Mouse (Mus musculus): ENCODE data around the gene Dop1b. TPM values are rescaled to one million over a fixed set of nuclear protein-coding genes. Genes with fewer than 3 reads are reported as not detected.

Gene Dop1b
- polyA plus RNA-seq, 1 experiment from 2014 or later, result 17.8 TPM

DNA sequence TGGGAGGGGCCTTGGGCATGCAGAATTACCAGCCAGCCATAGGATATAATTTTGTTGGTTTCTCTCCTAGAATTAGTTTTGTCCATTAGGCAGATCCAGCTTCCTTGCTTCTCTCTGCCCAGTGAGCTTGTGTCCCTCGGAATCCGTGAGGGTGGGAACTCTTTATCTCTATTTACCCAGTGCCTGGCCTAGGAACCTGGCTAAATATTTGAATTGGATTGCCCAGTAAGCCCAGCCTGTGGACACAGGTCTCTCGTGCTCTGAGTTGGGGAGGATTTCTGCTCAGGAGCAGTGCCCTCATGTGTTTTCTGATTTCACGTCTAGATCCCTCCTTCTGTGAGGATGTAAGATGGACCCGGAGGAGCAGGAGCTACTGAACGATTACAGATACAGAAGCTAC, 4.1 kb downstream of the Dop1b start:
- H3K27me3 ChIP-seq (replicated peaks), result no peaks in the 10 kb centered on the region
- no peak overlapping the region for H3K4me3 ChIP-seq (replicated peaks)
- peak overlapping the region; percentile 21 for H3K4me2 ChIP-seq
- H3K36me3 ChIP-seq, result no peaks in the 10 kb centered on the region
- 72% methylated on average over 6 of the region's 6 CpGs for WGBS
- peak overlapping the region; percentile 2; the same call in 1 of the 2 replicates for H3K27ac ChIP-seq
- H3K9ac ChIP-seq, result no peak overlapping the region
- H3K4me1 ChIP-seq, result peaks cover 15% of the 10 kb centered on the region; the same call in 1 of the 2 replicates
- H3K9me3 ChIP-seq, result no peaks in the 10 kb centered on the region
- ATAC-seq (ENCODE audit: insufficient read depth, low FRiP score, low read depth), result no peak

DNA sequence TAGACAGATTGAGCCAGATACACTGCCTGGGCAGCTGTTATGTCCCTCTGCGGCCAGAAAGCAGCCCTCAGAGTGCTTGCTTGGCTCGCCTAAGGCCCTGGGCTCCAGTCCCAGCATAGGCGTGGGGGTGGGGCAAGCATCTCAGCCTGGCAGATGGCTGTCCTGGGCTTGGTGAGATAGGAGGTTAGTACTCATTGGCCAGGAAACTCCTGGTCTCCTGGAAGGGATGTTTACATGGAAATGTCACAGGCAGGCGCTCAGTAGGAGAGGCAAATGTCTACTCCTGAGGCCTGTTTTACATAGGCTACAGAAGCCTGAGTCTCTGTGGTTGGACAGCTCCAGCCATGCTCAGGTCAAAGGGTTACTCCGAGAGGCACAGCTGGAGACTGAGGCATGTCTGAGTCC, 5.6 kb downstream of the Dop1b start:
- no peak overlapping the region for H3K9ac ChIP-seq
- no peaks in the 10 kb centered on the region for H3K36me3 ChIP-seq
- H3K27ac ChIP-seq, result 0 out of 2 replicates have a peak overlapping the region, but pooled peaks have one; percentile 11
- peaks cover 15% of the 10 kb centered on the region; the same call in 1 of the 2 replicates for H3K4me1 ChIP-seq
- 19% methylated on average over 5 of the region's 5 CpGs for WGBS
- peak; percentile 70 for ATAC-seq (ENCODE audit: insufficient read depth, low FRiP score, low read depth)
- no peak overlapping the region for H3K4me3 ChIP-seq (replicated peaks)
- no peak overlapping the region for H3K4me2 ChIP-seq
- no peaks in the 10 kb centered on the region for H3K9me3 ChIP-seq
- no peaks in the 10 kb centered on the region for H3K27me3 ChIP-seq (replicated peaks)

GRCm38 (mm10) chr16:93721771-93722170, 10.1 kb downstream of the Dop1b start:
- no peaks in the 10 kb centered on the region for H3K36me3 ChIP-seq
- WGBS, result 74% methylated on average over 5 of the region's 5 CpGs
- no peaks in the 10 kb centered on the region for H3K27me3 ChIP-seq (replicated peaks)
- no peak for ATAC-seq (ENCODE audit: insufficient read depth, low FRiP score, low read depth)
- no peaks in the 10 kb centered on the region for H3K9me3 ChIP-seq
- peaks cover 8% of the 10 kb centered on the region; the same call in 1 of the 2 replicates for H3K4me1 ChIP-seq
- H3K4me3 ChIP-seq (replicated peaks), result no peak overlapping the region
- no peak overlapping the region for H3K27ac ChIP-seq
- no peak overlapping the region for H3K9ac ChIP-seq
- H3K4me2 ChIP-seq, result no peak overlapping the region

DNA sequence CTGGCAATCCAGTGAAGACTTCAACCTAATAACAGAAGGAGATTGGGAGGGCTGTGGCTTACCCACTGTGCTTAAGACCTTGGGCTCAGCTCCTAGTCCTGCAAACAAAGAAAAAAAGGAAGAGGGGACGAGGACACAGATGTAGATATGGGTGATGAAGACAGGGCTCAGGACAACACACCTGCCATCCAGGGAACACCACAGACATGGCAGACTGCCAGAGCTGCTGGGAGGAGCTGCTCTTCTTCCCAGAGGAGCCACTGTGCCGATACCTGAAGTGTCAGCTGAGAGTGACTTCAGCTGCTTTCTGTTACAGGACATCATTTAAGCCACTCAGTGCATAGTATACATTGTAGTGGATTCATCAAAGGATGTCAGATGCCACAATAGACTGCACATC, 10.8 kb downstream of the Dop1b start:
- no peak overlapping the region for H3K27ac ChIP-seq
- no peaks in the 10 kb centered on the region for H3K27me3 ChIP-seq (replicated peaks)
- no peak overlapping the region for H3K9ac ChIP-seq
- H3K4me3 ChIP-seq (replicated peaks), result no peak overlapping the region
- H3K4me1 ChIP-seq, result peaks cover under 1% of the 10 kb centered on the region; the same call in 1 of the 2 replicates
- H3K9me3 ChIP-seq, result no peaks in the 10 kb centered on the region
- no peak overlapping the region for H3K4me2 ChIP-seq
- no peak for ATAC-seq (ENCODE audit: insufficient read depth, low FRiP score, low read depth)
- WGBS, result 56% methylated on average over 2 of the region's 2 CpGs
- no peaks in the 10 kb centered on the region for H3K36me3 ChIP-seq

DNA sequence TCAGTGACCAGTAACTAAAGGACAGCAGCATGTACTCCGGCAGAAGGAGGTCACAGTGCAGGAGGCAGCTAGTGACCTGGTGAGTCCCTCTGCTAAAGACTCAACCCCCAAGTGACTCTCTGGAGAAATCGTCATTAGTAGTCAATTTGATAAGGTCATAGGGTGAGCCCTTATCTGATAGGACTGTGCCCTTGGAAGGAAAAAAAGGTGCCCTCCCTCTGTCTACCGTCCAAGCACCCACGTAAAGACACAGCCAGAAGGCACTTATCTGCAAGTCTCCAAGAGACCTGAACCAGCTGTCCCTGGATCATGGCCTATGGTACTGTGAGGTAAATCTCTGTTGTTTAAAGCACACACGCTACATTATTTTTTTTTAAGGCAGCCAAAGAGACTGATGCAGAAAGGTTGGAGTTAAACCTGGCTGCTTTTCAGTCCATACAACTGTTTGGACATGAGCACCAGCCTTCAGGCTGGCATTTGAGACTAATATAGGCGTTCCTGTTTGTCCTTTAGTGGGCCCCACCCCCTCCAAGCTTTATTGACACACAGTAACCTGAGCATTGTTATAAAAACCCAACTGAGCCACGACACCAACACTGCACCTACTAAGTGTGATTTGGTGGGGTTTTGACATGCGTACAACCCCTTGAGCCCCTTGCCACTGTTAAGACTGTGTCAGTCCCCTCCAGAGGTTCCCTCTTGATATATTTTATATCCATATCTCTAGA, 13.9 kb downstream of the Dop1b start:
- H3K4me1 ChIP-seq, result no peaks in the 10 kb centered on the region
- no peak overlapping the region for H3K9ac ChIP-seq
- no peaks in the 10 kb centered on the region for H3K36me3 ChIP-seq
- H3K4me2 ChIP-seq, result no peak overlapping the region
- no peak overlapping the region for H3K27ac ChIP-seq
- H3K9me3 ChIP-seq, result no peaks in the 10 kb centered on the region
- H3K4me3 ChIP-seq (replicated peaks), result no peak overlapping the region
- 0 out of 2 replicates have a peak, but pooled peaks have one; percentile 38 for ATAC-seq (ENCODE audit: insufficient read depth, low FRiP score, low read depth)
- no peaks in the 10 kb centered on the region for H3K27me3 ChIP-seq (replicated peaks)
- 54% methylated on average over 8 of the region's 8 CpGs for WGBS

- Histone ChIP-seq H3K27me3 (replicated peaks) (no peaks in the 10 kb centered on the region), H3K4me2 (no peak overlapping the region), H3K9me3 (no peaks in the 10 kb centered on the region), H3K27ac (no peak overlapping the region), H3K36me3 (no peaks in the 10 kb centered on the region), H3K9ac (no peak overlapping the region), H3K4me1 (no peaks in the 10 kb centered on the region), H3K4me3 (replicated peaks) (no peak overlapping the region)
- WGBS, result 77% methylated on average over 4 of the region's 4 CpGs
- no peak for ATAC-seq (ENCODE audit: insufficient read depth, low FRiP score, low read depth)
Observed at GRCm38 (mm10) chr16:93726186-93726585, 14.5 kb downstream of the Dop1b start.

DNA sequence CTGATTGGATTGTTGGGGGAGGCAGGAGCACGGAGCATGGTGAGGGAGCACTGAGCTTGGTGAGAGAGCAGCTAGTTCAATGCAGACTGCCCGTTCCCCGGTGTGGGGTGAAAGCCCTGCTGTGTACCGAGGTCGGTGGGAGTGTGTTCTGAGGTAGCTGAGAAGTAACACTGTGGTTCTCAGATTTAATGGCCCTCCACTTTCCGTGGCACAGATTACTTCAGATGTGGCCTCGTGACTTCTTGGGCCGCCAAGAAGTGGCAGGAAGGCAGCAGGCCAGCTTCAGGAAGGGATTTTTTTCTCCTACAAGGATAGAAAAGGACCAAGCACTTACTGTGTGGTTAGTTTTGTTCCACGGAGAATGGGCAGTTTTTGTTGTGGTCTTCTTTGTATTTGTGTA, 17.0 kb downstream of the Dop1b start:
- Histone ChIP-seq H3K9me3 (no peaks in the 10 kb centered on the region), H3K27me3 (replicated peaks) (no peaks in the 10 kb centered on the region), H3K4me2 (no peak overlapping the region), H3K9ac (no peak overlapping the region), H3K4me3 (replicated peaks) (no peak overlapping the region), H3K27ac (no peak overlapping the region), H3K4me1 (no peaks in the 10 kb centered on the region), H3K36me3 (no peaks in the 10 kb centered on the region)
- WGBS, result 78% methylated on average over 9 of the region's 9 CpGs
- ATAC-seq (ENCODE audit: insufficient read depth, low FRiP score, low read depth), result no peak

- WGBS, result 82% methylated on average over 23 of the region's 23 CpGs
- H3K36me3 ChIP-seq, result no peaks in the 10 kb centered on the region
- H3K4me3 ChIP-seq (replicated peaks), result no peak overlapping the region
- H3K27ac ChIP-seq, result no peak overlapping the region
- H3K9ac ChIP-seq, result no peak overlapping the region
- no peak overlapping the region for H3K4me2 ChIP-seq
- H3K27me3 ChIP-seq (replicated peaks), result no peaks in the 10 kb centered on the region
- no peak for ATAC-seq (ENCODE audit: insufficient read depth, low FRiP score, low read depth)
- H3K4me1 ChIP-seq, result no peaks in the 10 kb centered on the region
- H3K9me3 ChIP-seq, result no peaks in the 10 kb centered on the region
Observed at GRCm38 (mm10) chr16:93729801-93730721, 18.4 kb downstream of the Dop1b start.

DNA sequence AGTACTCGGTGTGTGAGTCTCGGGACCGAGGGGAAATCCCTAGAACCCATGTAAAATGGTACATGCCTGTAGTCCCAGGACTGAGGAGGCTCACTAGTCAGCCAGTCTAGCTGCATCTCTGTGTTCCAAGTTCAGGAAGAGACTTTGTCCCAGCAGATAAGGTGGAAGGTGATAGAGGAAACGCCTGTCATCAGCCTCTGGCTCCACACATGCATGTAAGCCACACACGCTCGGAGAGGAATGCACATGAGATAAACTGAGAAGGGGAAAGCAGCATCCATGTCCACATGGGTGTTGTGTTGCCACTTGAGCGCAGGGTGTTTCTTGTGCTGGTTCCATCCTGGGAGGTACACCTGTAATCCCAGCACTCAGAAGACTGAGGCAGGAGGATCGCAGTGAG, 19.6 kb downstream of the Dop1b start:
- no peak overlapping the region for H3K27ac ChIP-seq
- no peak overlapping the region for H3K4me3 ChIP-seq (replicated peaks)
- H3K27me3 ChIP-seq (replicated peaks), result no peaks in the 10 kb centered on the region
- ATAC-seq (ENCODE audit: insufficient read depth, low FRiP score, low read depth), result no peak
- no peak overlapping the region for H3K4me2 ChIP-seq
- 82% methylated on average over 8 of the region's 8 CpGs for WGBS
- H3K9me3 ChIP-seq, result no peaks in the 10 kb centered on the region
- no peaks in the 10 kb centered on the region for H3K36me3 ChIP-seq
- H3K4me1 ChIP-seq, result no peaks in the 10 kb centered on the region
- no peak overlapping the region for H3K9ac ChIP-seq

- no peak overlapping the region for H3K4me3 ChIP-seq (replicated peaks)
- 66% methylated on average over 18 of the region's 18 CpGs for WGBS
- ATAC-seq (ENCODE audit: insufficient read depth, low FRiP score, low read depth), result no peak
- H3K4me2 ChIP-seq, result no peak overlapping the region
- H3K9me3 ChIP-seq, result no peaks in the 10 kb centered on the region
- H3K36me3 ChIP-seq, result no peaks in the 10 kb centered on the region
- no peak overlapping the region; the same call in 1 of the 2 replicates for H3K27ac ChIP-seq
- no peak overlapping the region for H3K9ac ChIP-seq
- no peaks in the 10 kb centered on the region for H3K27me3 ChIP-seq (replicated peaks)
- no peaks in the 10 kb centered on the region for H3K4me1 ChIP-seq
Observed at GRCm38 (mm10) chr16:93732875-93733569, 21.3 kb downstream of the Dop1b start.

DNA sequence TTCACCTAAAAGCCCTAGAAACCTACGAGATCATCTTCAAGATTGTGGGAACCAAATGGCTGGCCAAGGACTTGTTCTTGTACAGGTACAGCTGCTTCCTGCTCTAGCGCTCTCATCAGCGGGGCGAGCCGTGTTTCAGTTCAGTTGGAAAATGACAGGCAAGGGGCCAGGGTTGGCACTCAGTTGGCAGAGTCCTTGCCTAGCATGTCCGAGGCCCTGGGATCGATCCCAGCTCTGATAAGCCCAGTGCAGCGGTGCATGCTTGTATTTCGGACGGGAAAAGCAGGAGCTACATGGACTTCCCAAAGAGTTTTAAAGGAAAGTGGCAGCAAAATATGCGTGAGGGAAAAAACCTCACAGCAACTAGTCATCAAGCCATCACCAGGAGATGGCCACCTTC, 27.5 kb downstream of the Dop1b start:
- 91% methylated on average over 11 of the region's 11 CpGs for WGBS
- H3K4me1 ChIP-seq, result peaks cover 11% of the 10 kb centered on the region
- no peak overlapping the region for H3K27ac ChIP-seq
- ATAC-seq (ENCODE audit: insufficient read depth, low FRiP score, low read depth), result no peak
- no peak overlapping the region for H3K4me2 ChIP-seq
- no peaks in the 10 kb centered on the region for H3K27me3 ChIP-seq (replicated peaks)
- H3K36me3 ChIP-seq, result peaks cover 7% of the 10 kb centered on the region; the same call in 1 of the 2 replicates
- no peak overlapping the region for H3K9ac ChIP-seq
- H3K4me3 ChIP-seq (replicated peaks), result no peak overlapping the region
- H3K9me3 ChIP-seq, result no peaks in the 10 kb centered on the region
